Mouse (Mus musculus) spleen, adult 2 months (tissue): ENCODE data around the gene Ncoa1.

Source experiments
- CTCF ChIP-seq: fragments of 200-500 bp; IDR thresholded peaks from 2 replicates; pipeline ENCODE4 v1.5.1; 2011; ENCODE audit warnings: mild to moderate bottlenecking, inconsistent platforms; ENCODE audit not compliant: insufficient read depth, insufficient read length, insufficient replicate concordance; ENCODE audit errors: extremely low read depth
- POLR2A ChIP-seq: fragments of 200-500 bp; IDR thresholded peaks from 2 replicates; pipeline ENCODE4 v1.6.1; 2011; ENCODE audit warnings: low read depth, low read length, inconsistent platforms

DNA sequence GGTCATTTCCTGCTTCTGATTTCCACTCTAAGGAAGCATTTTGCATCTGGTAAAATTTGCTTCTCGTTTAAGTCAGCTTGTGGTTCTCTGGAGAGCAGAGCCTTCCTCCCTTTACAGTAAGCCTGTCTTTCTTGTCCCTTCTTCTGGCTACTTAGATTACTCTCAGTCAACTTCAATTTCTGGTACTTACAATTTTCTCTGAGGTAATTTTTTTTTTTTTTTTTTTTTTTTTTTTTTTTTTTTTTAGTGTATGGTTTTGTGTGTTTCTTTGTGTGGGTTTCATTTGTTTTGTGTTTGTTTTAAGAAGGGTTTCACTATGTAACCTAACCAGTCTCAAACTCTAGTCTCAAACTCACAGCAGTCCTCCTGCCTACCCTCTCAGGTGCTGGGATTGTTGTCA is 31.2 kb upstream of the Ncoa1 start:
- TF ChIP-seq CTCF = no peak
- TF ChIP-seq POLR2A = no peak
